In the genomic region with DNA sequence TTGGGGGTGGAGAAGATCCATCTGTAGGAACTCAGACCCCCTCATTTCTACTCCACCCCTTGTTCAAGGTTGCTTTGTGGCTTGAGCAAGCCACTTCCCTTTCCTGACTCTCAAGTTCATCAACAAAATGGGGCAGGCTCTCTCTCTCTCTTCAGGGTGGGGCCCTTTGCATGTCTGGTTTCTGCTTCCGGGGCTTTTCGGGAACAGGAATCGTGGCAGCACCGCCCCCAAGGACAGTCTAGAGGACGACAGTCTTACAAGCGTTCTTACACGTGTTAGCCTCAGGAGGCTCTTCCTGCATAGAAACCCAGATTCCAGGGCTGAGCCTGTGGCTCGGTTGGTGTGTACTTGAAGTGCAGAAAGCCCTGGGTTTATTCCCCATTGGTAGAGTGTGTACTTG, we compare ENCODE assay signal across 10 mouse cellular contexts. TPM values are rescaled to one million over a fixed set of nuclear protein-coding genes. Genes with fewer than 3 reads are reported as not detected.
A peak's percentile ranks its signal among the peaks of the same experiment; 100 is the strongest.
DNase-seq lines count a peak whose midpoint lies in the region; ATAC-seq and TF ChIP-seq lines count a peak whose summit lies in the region.
"Had no signal": no experiment of that assay in that cellular context is flagged by ENCODE, and none has a peak within 500 bp of the region (broad histone marks: within the 10 kb centered on the region; RNA-seq: fewer than 3 reads in every experiment).

No protein-coding gene starts in this region.

- H3K9ac ChIP-seq in MEL (ENCODE audit: control insufficient read depth, low read depth, low read length, poor library complexity, severe bottlenecking) = no peak overlapping the region; the same call in 1 of the 2 replicates
- H3K9ac ChIP-seq in liver, embryonic 15.5 days = no peak overlapping the region
- H3K9ac ChIP-seq: liver, embryonic 14.5 days had no signal

- no peaks in the 10 kb centered on the region; the same call in 1 of the 2 replicates for H3K79me2 ChIP-seq in MEL (ENCODE audit: control insufficient read depth, insufficient read depth, low read length, poor library complexity)

- intact Hi-C loops in gastrocnemius, adult 2 months (cut with DNase I) = no loop called here
- intact Hi-C loops in gastrocnemius, postnatal 36 days (cut with DNase I) = no loop called here

- TF ChIP-seq EP300 in MEL (IDR thresholded peaks at IDR 0.05; ENCODE audit: low read depth in 1 of 2, low read length in 2 of 2) = no peak

- H3K36me3 ChIP-seq in MEL (ENCODE audit: control insufficient read depth in 1 of 2, insufficient read depth in 2 of 2, low read length in 2 of 2) = peaks cover 0 to 15% of the 10 kb centered on the region in 2 experiments; a peak in 2 of 4 replicates
- no peaks in the 10 kb centered on the region for H3K36me3 ChIP-seq in liver, embryonic 15.5 days (replicated peaks)

- H3K27me3 ChIP-seq in MEL (ENCODE audit: control insufficient read depth in 1 of 2, insufficient read depth in 2 of 2, low read length in 2 of 2) = no peaks in the 10 kb centered on the region
- no peaks in the 10 kb centered on the region for H3K27me3 ChIP-seq in liver, embryonic 15.5 days

- 0 out of 2 replicates have a peak, but pooled peaks have one; percentile 14 for ATAC-seq in liver, embryonic 15.5 days (ENCODE audit: insufficient read depth)

- no peaks in the 10 kb centered on the region for H3K9me3 ChIP-seq in MEL (replicated peaks; ENCODE audit: insufficient read depth, low read length)
- H3K9me3 ChIP-seq in liver, embryonic 15.5 days (replicated peaks) = no peaks in the 10 kb centered on the region

- no peak for TF ChIP-seq CTCF in gastrocnemius, adult 2 months (IDR thresholded peaks at IDR 0.05)
- no peak for TF ChIP-seq CTCF in MEL (IDR thresholded peaks at IDR 0.05 in 2 of 3, conservative IDR thresholded peaks at IDR 0.05 in 1 of 3; ENCODE audit: control insufficient read depth in 1 of 3, insufficient read depth in 1 of 3, low read depth in 2 of 3, low read length in 3 of 3, poor library complexity in 1 of 3, severe bottlenecking in 1 of 3)

- 9% methylated on average over 8 of the region's 8 CpGs for WGBS in liver, embryonic 15.5 days (ENCODE audit: insufficient replicate concordance)

- H3K4me1 ChIP-seq in MEL (ENCODE audit: control insufficient read depth in 1 of 2, insufficient read depth in 2 of 2, low read length in 2 of 2) = peaks cover 9 to 26% of the 10 kb centered on the region in 2 experiments
- H3K4me1 ChIP-seq in liver, embryonic 15.5 days (replicated peaks) = peaks cover 56% of the 10 kb centered on the region

- no peak for TF ChIP-seq RAD21 in MEL (IDR thresholded peaks at IDR 0.05; ENCODE audit: low read depth, low read length)

- no peak overlapping the region for H3K4me2 ChIP-seq in liver, embryonic 15.5 days

- no peak overlapping the region for H3K4me3 ChIP-seq in gastrocnemius, adult 2 months
- no peak overlapping the region for H3K4me3 ChIP-seq in MEL (ENCODE audit: control insufficient read depth in 1 of 2, insufficient read depth in 1 of 2, low read depth in 2 of 2, low read length in 2 of 2)
- H3K4me3 ChIP-seq in liver, embryonic 15.5 days (replicated peaks) = no peak overlapping the region

- TF ChIP-seq POLR2A in MEL (IDR thresholded peaks at IDR 0.05; ENCODE audit: control insufficient read depth in 1 of 2, insufficient read depth in 1 of 2, low read depth in 1 of 2, low read length in 2 of 2, poor library complexity in 1 of 2) = no peak

- DNase-seq in gastrocnemius, adult 2 months = peak; percentile 17
- no peak for DNase-seq in gastrocnemius, postnatal 36 days
- DNase-seq in MEL (ENCODE audit: low read depth, low spot score) = peak; percentile 69
- DNase-seq in spleen, postnatal 4 days (ENCODE audit: low spot score in 2 of 2) = peak; percentile 65 to 72
- no peak for DNase-seq in left cerebral cortex, adult 11 months (ENCODE audit: low spot score)
- no peak for DNase-seq in adrenal gland, postnatal 10 days
- no peak for DNase-seq in adrenal gland, adult 8-10 months
- DNase-seq: kidney, postnatal 10 days had no signal

- no peak overlapping the region for H3K27ac ChIP-seq in gastrocnemius, adult 2 months
- H3K27ac ChIP-seq in MEL (ENCODE audit: control insufficient read depth, low read depth, low read length) = peak overlapping the region; percentile 58
- H3K27ac ChIP-seq in liver, embryonic 15.5 days (replicated peaks) = peak overlapping the region; percentile 35
- H3K27ac ChIP-seq: liver, embryonic 14.5 days had no signal

TF ChIP-seq in MEL, 35 proteins besides CTCF, POLR2A, EP300 and RAD21:
- no peak for TF ChIP-seq SIN3A (IDR thresholded peaks at IDR 0.05; ENCODE audit: low read length)
- 0 out of 2 replicates have a peak, but pooled peaks have one; percentile 14 for TF ChIP-seq TBP (IDR thresholded peaks at IDR 0.05; ENCODE audit: low read depth, low read length)

RNA-seq across cellular contexts. Expression of gene Sh3bgrl3, which starts 11.6 kb away (rescaled TPM):
- 10 to 100 TPM; 12.2 to 27.1 TPM for total RNA-seq in gastrocnemius, adult 2 months (2021)
- 10 to 100 TPM; 17.1 to 19.7 TPM for total RNA-seq in gastrocnemius, postnatal 36 days (2021)
- total RNA-seq in MEL (2012; rRNA removed) = 122 and 126 TPM in 2 replicates
- polyA plus RNA-seq in MEL (2012; ENCODE audit: insufficient read depth in 1 of 2, insufficient read length in 2 of 2, low read depth in 1 of 2, low replicate concordance in 2 of 2, missing spikeins in 1 of 2) = 100 to 1,000 TPM in 1 of 2 experiments, not detected in 1; 414 TPM
- 151 and 166 TPM in 2 replicates for polyA plus RNA-seq in liver, embryonic 15.5 days (2015; fragmentation: Nextera tagmentation; extraction: Ambion mirVana)
- 100 to 1,000 TPM in 1 of 2 experiments, 10 to 100 TPM in 1; 94.4 to 103 TPM for total RNA-seq in adrenal gland, postnatal 10 days (2021)
- total RNA-seq in adrenal gland, adult 8-10 months (2022) = 100 to 1,000 TPM in 2 of 4 experiments, 10 to 100 TPM in 2; 81.0 to 121 (median 98.4) TPM

RNA-seq across cellular contexts. Expression of gene Ubxn11, which starts 14.6 kb away (rescaled TPM):
- total RNA-seq in gastrocnemius, adult 2 months (2021) = 1 to 10 TPM in 1 of 2 experiments, under 1 TPM in 1; 0.71 to 1.9 TPM
- total RNA-seq in gastrocnemius, postnatal 36 days (2021) = 1 to 10 TPM; 1.4 to 2.1 TPM
- total RNA-seq in MEL (2012; rRNA removed) = 2.6 and 5.4 TPM in 2 replicates
- 10 to 100 TPM in 1 of 2 experiments, not detected in 1; 11.9 TPM for polyA plus RNA-seq in MEL (2012; ENCODE audit: insufficient read depth in 1 of 2, insufficient read length in 2 of 2, low read depth in 1 of 2, low replicate concordance in 2 of 2, missing spikeins in 1 of 2)
- polyA plus RNA-seq in liver, embryonic 15.5 days (2015; fragmentation: Nextera tagmentation; extraction: Ambion mirVana) = 1.8 and 2.1 TPM in 2 replicates
- total RNA-seq in adrenal gland, postnatal 10 days (2021) = 1 to 10 TPM; 4.1 to 7.5 TPM
- total RNA-seq in adrenal gland, adult 8-10 months (2022) = 10 to 100 TPM in 2 of 4 experiments, 1 to 10 TPM in 2; 6.0 to 21.7 (median 13.2) TPM

RNA-seq across cellular contexts. Expression of gene Cd52, which starts 22.1 kb away (rescaled TPM):
- under 1 TPM in 1 of 2 experiments, not detected in 1; 0.71 TPM for total RNA-seq in gastrocnemius, adult 2 months (2021)
- 1 to 10 TPM; 1.1 to 1.9 TPM for total RNA-seq in gastrocnemius, postnatal 36 days (2021)
- 0.52 and 1.3 TPM in 2 replicates for total RNA-seq in MEL (2012; rRNA removed)
- under 1 TPM in 1 of 2 experiments, not detected in 1; 0.86 TPM for polyA plus RNA-seq in MEL (2012; ENCODE audit: insufficient read depth in 1 of 2, insufficient read length in 2 of 2, low read depth in 1 of 2, low replicate concordance in 2 of 2, missing spikeins in 1 of 2)
- polyA plus RNA-seq in liver, embryonic 15.5 days (2015; fragmentation: Nextera tagmentation; extraction: Ambion mirVana) = 47.4 and 51.5 TPM in 2 replicates
- total RNA-seq in adrenal gland, postnatal 10 days (2021) = 10 to 100 TPM; 30.6 to 33.6 TPM
- total RNA-seq in adrenal gland, adult 8-10 months (2022) = 10 to 100 TPM; 13.4 to 23.4 (median 19.6) TPM

RNA-seq across cellular contexts. Expression of gene Crybg2, which starts 56.4 kb away (rescaled TPM):
- not detected for total RNA-seq in gastrocnemius, adult 2 months (2021)
- total RNA-seq in gastrocnemius, postnatal 36 days (2021) = not detected
- 0.65 and 0.72 TPM in 2 replicates for total RNA-seq in MEL (2012; rRNA removed)
- 1 to 10 TPM in 1 of 2 experiments, not detected in 1; 2.3 TPM for polyA plus RNA-seq in MEL (2012; ENCODE audit: insufficient read depth in 1 of 2, insufficient read length in 2 of 2, low read depth in 1 of 2, low replicate concordance in 2 of 2, missing spikeins in 1 of 2)
- polyA plus RNA-seq in liver, embryonic 15.5 days (2015; fragmentation: Nextera tagmentation; extraction: Ambion mirVana) = 0.59 TPM in 1 of 2 replicates, not detected in the other
- under 1 TPM; 0.82 to 0.96 TPM for total RNA-seq in adrenal gland, postnatal 10 days (2021)
- total RNA-seq in adrenal gland, adult 8-10 months (2022) = not detected

Comparison
In these comparisons a context has a peak if more than half of its experiments do, and no peak if none do; other contexts are left out.
1. DNase-seq: peak in gastrocnemius, adult 2 months (single experiment), MEL (single experiment) and spleen, postnatal 4 days (2 of 2); none in gastrocnemius, postnatal 36 days (0 of 2), left cerebral cortex, adult 11 months (single experiment), adrenal gland, postnatal 10 days (single experiment) and adrenal gland, adult 8-10 months (single experiment).